Mouse (Mus musculus) heart, postnatal 25 days (tissue): Measurements from ENCODE around the gene Hist1h2bn. TPM values are rescaled to one million over a fixed set of nuclear protein-coding genes. Genes with fewer than 3 reads are reported as not detected.
"Not testable (repeated sequence)": the region's sequence is repeated elsewhere in the genome, so short reads cannot be mapped to it uniquely, and the experiment has no call there.

Experiments
- DNase-seq: peaks from one replicate; pipeline ENCODE4 v3.0.0; 2022; ENCODE audit warnings: low spot score
- intact Hi-C: fragments of 180-260 bp; cut with DNase I; formaldehyde crosslinking; loops from one replicate; pipeline ENCODE4 v1.15.1; 2025
- total RNA-seq, 2 experiments: library from RNA; stranded (reverse); gene quantifications; 2 replicates each; pipeline ENCODE4 v1.2.3; 2021

Hist1h2bn gene
- total RNA-seq, 2 experiments from 2014 or later: 10.2 to 16.5 TPM

- intact Hi-C loops: loop anchor here (5.0 to 10.0 kb wide), 3 partner anchors 1832 to 1999 kb away; partner anchors contain the start of genes Hist1h2ab, Hist1h2ac, Hist1h2bc and Hist1h3b
- no peak for DNase-seq
Observed at GRCm38 (mm10) chr13:21755707-21756106, 1.8 kb downstream of the Hist1h2bn start.

- peak; percentile 65 for DNase-seq
- intact Hi-C loops: no loop called here
Observed at GRCm38 (mm10) chr13:21778814-21779766, 25.2 kb downstream of the Hist1h2bn start.

- intact Hi-C loops: no loop called here
- DNase-seq: peak; percentile 31
Observed at GRCm38 (mm10) chr13:21779767-21780731, 26.1 kb downstream of the Hist1h2bn start, which contains the start of gene Hist1h1b. TSS of gene Hist1h1b (minus strand) at chr13:21780625.

- intact Hi-C loops: no loop called here
- DNase-seq: no peak
Observed at GRCm38 (mm10) chr13:21781021-21781555, 27.2 kb downstream of the Hist1h2bn start.

- no peak for DNase-seq
- intact Hi-C loops: no loop called here
Observed at GRCm38 (mm10) chr13:21781639-21782038, 27.7 kb downstream of the Hist1h2bn start.

- DNase-seq, intact Hi-C loops: not testable (repeated sequence)
Observed at GRCm38 (mm10) chr13:21782361-21783254, 28.7 kb downstream of the Hist1h2bn start.

GRCm38 (mm10) chr13:21783255-21783617, 29.3 kb downstream of the Hist1h2bn start, which contains the start of gene Hist1h3i:
TSS of gene Hist1h3i (minus strand) at chr13:21783370.
- intact Hi-C loops: no loop called here
- DNase-seq: peak; percentile 45

- DNase-seq: no peak
- intact Hi-C loops: no loop called here
Observed at GRCm38 (mm10) chr13:21783734-21784161, 29.8 kb downstream of the Hist1h2bn start.

GRCm38 (mm10) chr13:21784311-21784710, 30.4 kb downstream of the Hist1h2bn start:
- intact Hi-C loops: no loop called here
- DNase-seq: no peak

GRCm38 (mm10) chr13:21786189-21786898, 32.4 kb downstream of the Hist1h2bn start:
- no peak for DNase-seq
- intact Hi-C loops: no loop called here

GRCm38 (mm10) chr13:21786899-21787629, 33.1 kb downstream of the Hist1h2bn start, which contains the start of the genes Hist1h2an and Hist1h2bp:
TSS of gene Hist1h2an (minus strand) at chr13:21787218.
TSS of gene Hist1h2bp (plus strand) at chr13:21787461.
- DNase-seq: peak; percentile 81
- intact Hi-C loops: not testable (repeated sequence)

GRCm38 (mm10) chr13:21787760-21788593, 34.1 kb downstream of the Hist1h2bn start:
- intact Hi-C loops: no loop called here
- no peak for DNase-seq

- intact Hi-C loops: no loop called here
- no peak for DNase-seq
Observed at GRCm38 (mm10) chr13:21789925-21790324, 36.0 kb downstream of the Hist1h2bn start.

GRCm38 (mm10) chr13:21790601-21791283, 36.8 kb downstream of the Hist1h2bn start:
- intact Hi-C loops: no loop called here
- DNase-seq: no peak

- DNase-seq: no peak
Observed at GRCm38 (mm10) chr13:21795584-21795983, 41.7 kb downstream of the Hist1h2bn start.

GRCm38 (mm10) chr13:21797163-21797562, 43.2 kb downstream of the Hist1h2bn start:
- intact Hi-C loops, DNase-seq: not testable (repeated sequence)

More at GRCm38 (mm10) chr13:21795584-21795983, 41.7 kb downstream of the Hist1h2bn start:
- intact Hi-C loops: no loop called here
